Mouse (Mus musculus): ENCODE data around the gene Itgb6.

DNA sequence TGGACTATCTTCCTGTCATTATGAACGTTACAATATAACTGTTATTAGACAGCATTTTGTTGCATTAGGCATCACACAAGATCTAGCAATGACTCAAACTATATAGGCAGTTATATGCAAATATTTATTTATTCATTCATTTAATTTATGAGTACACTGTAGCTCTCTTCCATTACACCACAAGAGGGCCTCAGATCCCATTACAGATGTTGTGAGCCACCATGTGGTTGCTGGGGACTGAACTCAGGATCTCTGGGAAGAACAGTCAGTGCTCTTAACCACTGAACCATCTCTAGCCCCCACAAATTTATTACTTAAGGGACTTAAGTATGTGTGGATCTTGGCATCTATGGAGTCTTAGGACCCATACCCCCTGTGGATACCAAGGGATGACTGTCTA lies 26.1 kb upstream of the Itgb6 start:
- TF ChIP-seq CTCF (IDR thresholded peaks at IDR 0.05; ENCODE audit: low read depth) (peak; percentile 48), EP300 (IDR thresholded peaks at IDR 0.05; ENCODE audit: low read depth) (no peak)

Measured in liver, postnatal 0 days (tissue).